Mouse (Mus musculus) erythroblast, embryonic 14.5 days (primary cell): Measurements from ENCODE around the gene Piwil1. TPM values are rescaled to one million over a fixed set of nuclear protein-coding genes. Genes with fewer than 3 reads are reported as not detected.

Source experiments
- H3K27me3 ChIP-seq: 2 replicates; pipeline ENCODE4 v1.6.1; 2012; ENCODE audit warnings: inconsistent platforms; ENCODE audit not compliant: control insufficient read depth
- H3K36me3 ChIP-seq: 2 replicates; pipeline ENCODE4 v1.6.1; 2012; ENCODE audit warnings: mild to moderate bottlenecking, inconsistent platforms; ENCODE audit not compliant: control insufficient read depth
- H3K4me1 ChIP-seq: 2 replicates; pipeline ENCODE4 v1.6.1; 2012; ENCODE audit warnings: inconsistent platforms; ENCODE audit not compliant: control insufficient read depth
- H3K4me3 ChIP-seq: replicated peaks from 2 replicates; pipeline ENCODE3; 2012; ENCODE audit warnings: moderate library complexity, mild to moderate bottlenecking, inconsistent platforms
- H3K9me3 ChIP-seq: 2 replicates; pipeline ENCODE4 v1.6.1; 2012; ENCODE audit warnings: low read length, inconsistent platforms, mixed read lengths; ENCODE audit not compliant: control insufficient read depth
- GATA1 ChIP-seq: IDR thresholded peaks from 2 replicates; pipeline ENCODE4 v1.6.1; 2012; ENCODE audit warnings: low read length, inconsistent platforms, mixed read lengths
- TAL1 ChIP-seq: IDR thresholded peaks from 3 replicates; pipeline ENCODE4 v1.6.1; 2012; ENCODE audit warnings: low read length, inconsistent platforms, mixed read lengths
- polyA plus RNA-seq: library from polyadenylated mRNA; stranded (reverse); fragments of >175 nt; gene quantifications from 2 replicates; pipeline ENCODE4 v1.2.3, GENCODE M21; 2012

Gene Piwil1
- not detected in 2 replicates for polyA plus RNA-seq

GRCm38 (mm10) chr5:128702224-128702623 lies at the start of gene Piwil1:
Gene Piwil1 (plus strand): TSS chr5:128702524.
- Histone ChIP-seq H3K9me3 (peaks cover 50% of the 10 kb centered on the region), H3K4me3 (no peak within 1 kb of the TSS), H3K36me3 (no peaks in the 10 kb centered on the region), H3K27me3 (no peaks in the 10 kb centered on the region), H3K4me1 (no peaks in the 10 kb centered on the region)
- TF ChIP-seq GATA1 (no peak), TAL1 (no peak)

GRCm38 (mm10) chr5:128656496-128657135 lies 45.7 kb upstream of the Piwil1 start:
- TF ChIP-seq GATA1, result no peak
- TF ChIP-seq TAL1, result no peak
- no peaks in the 10 kb centered on the region for H3K27me3 ChIP-seq
- no peaks in the 10 kb centered on the region for H3K36me3 ChIP-seq
- peaks cover 66% of the 10 kb centered on the region for H3K9me3 ChIP-seq
- no peaks in the 10 kb centered on the region for H3K4me1 ChIP-seq
- no peak overlapping the region for H3K4me3 ChIP-seq

GRCm38 (mm10) chr5:128660101-128660500 lies 42.2 kb upstream of the Piwil1 start:
- no peaks in the 10 kb centered on the region for H3K4me1 ChIP-seq
- H3K4me3 ChIP-seq, result no peak overlapping the region
- H3K36me3 ChIP-seq, result no peaks in the 10 kb centered on the region
- no peaks in the 10 kb centered on the region for H3K27me3 ChIP-seq
- peaks cover 60% of the 10 kb centered on the region for H3K9me3 ChIP-seq
- no peak for TF ChIP-seq GATA1
- no peak for TF ChIP-seq TAL1

GRCm38 (mm10) chr5:128662881-128663280 lies 39.4 kb upstream of the Piwil1 start:
- no peaks in the 10 kb centered on the region for H3K4me1 ChIP-seq
- H3K4me3 ChIP-seq, result no peak overlapping the region
- TF ChIP-seq GATA1 (no peak), TAL1 (no peak)
- peaks cover 51% of the 10 kb centered on the region for H3K9me3 ChIP-seq
- H3K36me3 ChIP-seq, result no peaks in the 10 kb centered on the region
- no peaks in the 10 kb centered on the region for H3K27me3 ChIP-seq

DNA sequence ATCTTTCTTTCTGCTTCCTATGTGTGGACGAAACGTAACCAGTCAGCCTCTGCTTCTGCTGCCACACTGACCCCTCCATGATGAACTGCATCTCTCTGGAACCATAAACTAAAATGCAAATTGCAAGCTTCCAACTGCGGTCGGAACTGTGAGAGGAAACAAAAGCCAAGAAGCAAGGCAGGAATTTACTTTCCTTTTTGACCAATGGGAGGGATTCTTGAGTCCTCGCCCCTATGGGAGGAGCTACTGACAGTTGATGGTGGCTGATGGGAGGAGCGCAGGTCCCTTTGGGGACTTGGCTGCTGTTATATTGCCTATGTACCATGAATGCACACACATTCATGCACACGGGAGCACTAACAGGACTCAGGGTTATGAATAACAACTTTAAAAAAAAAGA lies 38.3 kb upstream of the Piwil1 start:
- no peaks in the 10 kb centered on the region for H3K4me1 ChIP-seq
- H3K27me3 ChIP-seq, result no peaks in the 10 kb centered on the region
- no peaks in the 10 kb centered on the region for H3K36me3 ChIP-seq
- H3K9me3 ChIP-seq, result peaks cover 47% of the 10 kb centered on the region
- TF ChIP-seq TAL1, result no peak
- H3K4me3 ChIP-seq, result no peak overlapping the region

- no peak for TF ChIP-seq TAL1
- H3K36me3 ChIP-seq, result no peaks in the 10 kb centered on the region
- peaks cover 40% of the 10 kb centered on the region for H3K9me3 ChIP-seq
- no peaks in the 10 kb centered on the region for H3K4me1 ChIP-seq
- H3K27me3 ChIP-seq, result no peaks in the 10 kb centered on the region
- no peak overlapping the region for H3K4me3 ChIP-seq
Observed at GRCm38 (mm10) chr5:128665045-128665444, 37.3 kb upstream of the Piwil1 start.

DNA sequence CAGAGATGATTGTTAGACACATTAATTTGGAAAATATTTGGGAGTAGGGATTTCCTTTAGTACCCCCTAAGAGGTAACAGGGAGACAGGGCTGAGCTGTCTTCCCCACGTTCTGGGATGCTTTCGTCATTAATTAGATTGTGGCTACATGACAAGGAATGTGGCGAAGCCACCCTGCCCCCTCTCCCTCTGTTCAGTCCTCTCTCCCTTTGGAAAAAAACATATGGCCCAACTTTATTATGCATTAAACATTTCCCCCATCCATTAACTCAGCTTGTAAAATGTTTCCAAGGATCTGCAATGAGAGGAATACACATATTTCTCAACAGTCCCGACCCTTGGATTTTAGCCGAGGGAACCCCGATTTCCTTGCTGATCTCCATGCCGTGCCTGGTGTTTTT lies 35.0 kb upstream of the Piwil1 start:
- Histone ChIP-seq H3K27me3 (no peaks in the 10 kb centered on the region), H3K9me3 (peaks cover 36% of the 10 kb centered on the region), H3K36me3 (no peaks in the 10 kb centered on the region), H3K4me3 (no peak overlapping the region), H3K4me1 (no peaks in the 10 kb centered on the region)
- TF ChIP-seq TAL1 (no peak), GATA1 (no peak)

GRCm38 (mm10) chr5:128674124-128674523 lies 28.2 kb upstream of the Piwil1 start:
- TF ChIP-seq GATA1 (no peak), TAL1 (no peak)
- no peak overlapping the region for H3K4me3 ChIP-seq
- no peaks in the 10 kb centered on the region for H3K4me1 ChIP-seq
- no peaks in the 10 kb centered on the region for H3K27me3 ChIP-seq
- peaks cover 41% of the 10 kb centered on the region for H3K9me3 ChIP-seq
- H3K36me3 ChIP-seq, result no peaks in the 10 kb centered on the region

DNA sequence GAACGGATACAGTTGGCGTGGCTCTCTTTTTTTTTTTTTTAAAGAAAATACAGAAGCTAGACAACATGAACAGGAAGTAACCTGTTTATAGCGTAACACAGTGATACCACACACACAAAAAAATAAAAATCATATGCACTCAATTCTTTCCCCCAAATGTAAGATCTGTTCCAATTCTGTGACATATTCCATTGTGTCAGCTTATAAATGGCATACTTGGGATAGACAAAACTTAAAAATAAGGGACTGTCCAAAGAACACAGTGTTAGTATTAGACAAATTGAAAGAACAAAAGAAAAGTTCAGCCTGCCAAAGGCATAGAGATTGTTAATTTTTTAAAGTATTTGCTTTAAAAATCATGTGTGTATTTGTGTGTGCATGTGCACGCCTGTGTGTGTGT lies 25.0 kb upstream of the Piwil1 start:
- Histone ChIP-seq H3K9me3 (peaks cover 36% of the 10 kb centered on the region), H3K27me3 (no peaks in the 10 kb centered on the region), H3K4me1 (no peaks in the 10 kb centered on the region), H3K4me3 (no peak overlapping the region), H3K36me3 (no peaks in the 10 kb centered on the region)
- TF ChIP-seq GATA1, result no peak
- no peak for TF ChIP-seq TAL1

- H3K27me3 ChIP-seq, result no peaks in the 10 kb centered on the region
- peaks cover 35% of the 10 kb centered on the region for H3K9me3 ChIP-seq
- TF ChIP-seq GATA1 (no peak), TAL1 (no peak)
- H3K4me3 ChIP-seq, result no peak overlapping the region
- no peaks in the 10 kb centered on the region for H3K36me3 ChIP-seq
- no peaks in the 10 kb centered on the region for H3K4me1 ChIP-seq
Observed at GRCm38 (mm10) chr5:128677861-128678260, 24.5 kb upstream of the Piwil1 start.
